Mouse (Mus musculus) erythroid progenitor cell, adult 5-6 weeks (primary cell): ENCODE results near the gene Kcnn4. TPM values are rescaled to one million over a fixed set of nuclear protein-coding genes. Genes with fewer than 3 reads are reported as not detected.

ENCODE experiments used
- ATAC-seq: replicated peaks from 2 replicates; pipeline ENCODE4 v1.8.0; 2016; ENCODE audit warnings: moderate number of reproducible peaks, mild to moderate bottlenecking, moderate TSS enrichment, inconsistent platforms; ENCODE audit not compliant: poor library complexity, low FRiP score, severe bottlenecking
- total RNA-seq, 2 experiments: library from RNA; stranded (forward) in 1 of 2; stranded (reverse) in 1 of 2; fragments of 150-400 nt in 1 of 2; fragments of 186-747, 209-891 nt in 1 of 2; gene quantifications; 2 replicates each; pipeline versions ENCODE4 v1.2.3 to v1.2.4; 2015 to 2017; ENCODE audit warnings: low replicate concordance in 2 of 2

Gene Kcnn4
- total RNA-seq, 2 experiments from 2014 or later = 237 to 417 TPM

GRCm38 (mm10) chr7:24365258-24366014, 4.6 kb upstream of the Kcnn4 start:
- ATAC-seq = no peak

GRCm38 (mm10) chr7:24366716-24367632, 3.1 kb upstream of the Kcnn4 start:
- ATAC-seq = peak; percentile 36

DNA sequence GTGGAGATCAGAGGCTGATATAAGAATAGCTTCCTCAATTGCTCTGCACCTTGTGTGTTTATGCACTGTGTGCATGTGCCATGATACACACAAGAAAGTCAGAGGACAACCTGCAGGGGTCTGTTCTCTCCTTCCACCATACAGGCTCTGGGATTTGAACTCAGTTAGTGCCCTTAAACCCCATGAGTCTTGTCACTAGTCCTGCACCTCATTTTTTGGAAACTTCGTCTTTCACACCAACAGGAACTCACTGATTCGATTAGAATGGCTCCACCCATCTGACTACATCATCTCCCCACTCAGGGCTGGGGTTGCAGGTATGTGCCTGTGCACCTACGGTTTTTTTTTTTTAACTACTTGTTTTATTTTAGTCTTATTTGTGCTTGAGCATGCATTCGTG, 1.8 kb upstream of the Kcnn4 start:
- no peak for ATAC-seq

DNA sequence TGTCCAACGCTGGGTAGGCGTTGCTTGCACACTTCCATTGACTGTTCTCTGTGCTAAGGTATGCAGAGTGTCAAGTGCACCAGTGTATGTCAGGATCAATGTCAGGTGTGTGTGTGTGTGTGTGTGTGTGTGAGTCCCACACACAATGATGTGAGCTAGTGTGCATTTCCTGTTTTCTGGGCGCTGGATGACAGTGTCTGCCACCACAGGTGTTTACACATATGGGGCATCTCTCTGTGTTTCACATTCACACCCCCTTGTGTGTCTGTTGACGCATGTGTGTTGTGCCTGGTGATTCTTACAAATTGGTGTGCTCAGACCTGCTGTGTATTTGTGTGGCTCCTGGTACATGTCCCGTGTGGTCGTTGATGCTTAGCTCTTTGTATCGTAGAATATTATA, 1.1 kb upstream of the Kcnn4 start:
- ATAC-seq = no peak

- peak; percentile 73 for ATAC-seq
Measured at GRCm38 (mm10) chr7:24371012-24371808, 1.1 kb downstream of the Kcnn4 start.

- ATAC-seq = no peak
Measured at GRCm38 (mm10) chr7:24371809-24372145, 1.7 kb downstream of the Kcnn4 start.

DNA sequence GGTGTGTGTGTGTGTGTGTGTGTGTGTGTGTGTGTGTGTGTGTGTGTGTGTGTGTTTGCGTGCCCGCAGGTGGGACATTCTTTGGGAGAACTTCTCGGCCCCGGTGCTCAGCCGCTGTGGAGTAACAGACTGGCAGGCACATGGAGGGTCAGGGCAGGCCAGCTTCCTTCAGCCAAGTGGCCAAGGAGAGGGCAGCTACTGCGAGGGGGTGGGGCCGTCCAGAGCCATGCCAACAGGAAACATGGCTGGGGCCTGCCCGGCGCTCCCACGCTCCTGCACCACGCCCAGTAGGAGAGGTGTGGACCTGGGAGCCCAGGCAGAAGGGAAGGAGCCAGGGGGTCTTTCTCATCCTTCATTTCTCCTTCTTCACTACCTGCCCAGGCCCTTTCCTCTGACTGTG, 2.2 kb downstream of the Kcnn4 start:
- ATAC-seq = peak; percentile 55

GRCm38 (mm10) chr7:24372786-24373185, 2.7 kb downstream of the Kcnn4 start:
- ATAC-seq = no peak

- no peak for ATAC-seq
Measured at GRCm38 (mm10) chr7:24373538-24374379, 3.7 kb downstream of the Kcnn4 start.

GRCm38 (mm10) chr7:24376456-24376855, 6.4 kb downstream of the Kcnn4 start:
- no peak; the same call in 1 of the 2 replicates for ATAC-seq

DNA sequence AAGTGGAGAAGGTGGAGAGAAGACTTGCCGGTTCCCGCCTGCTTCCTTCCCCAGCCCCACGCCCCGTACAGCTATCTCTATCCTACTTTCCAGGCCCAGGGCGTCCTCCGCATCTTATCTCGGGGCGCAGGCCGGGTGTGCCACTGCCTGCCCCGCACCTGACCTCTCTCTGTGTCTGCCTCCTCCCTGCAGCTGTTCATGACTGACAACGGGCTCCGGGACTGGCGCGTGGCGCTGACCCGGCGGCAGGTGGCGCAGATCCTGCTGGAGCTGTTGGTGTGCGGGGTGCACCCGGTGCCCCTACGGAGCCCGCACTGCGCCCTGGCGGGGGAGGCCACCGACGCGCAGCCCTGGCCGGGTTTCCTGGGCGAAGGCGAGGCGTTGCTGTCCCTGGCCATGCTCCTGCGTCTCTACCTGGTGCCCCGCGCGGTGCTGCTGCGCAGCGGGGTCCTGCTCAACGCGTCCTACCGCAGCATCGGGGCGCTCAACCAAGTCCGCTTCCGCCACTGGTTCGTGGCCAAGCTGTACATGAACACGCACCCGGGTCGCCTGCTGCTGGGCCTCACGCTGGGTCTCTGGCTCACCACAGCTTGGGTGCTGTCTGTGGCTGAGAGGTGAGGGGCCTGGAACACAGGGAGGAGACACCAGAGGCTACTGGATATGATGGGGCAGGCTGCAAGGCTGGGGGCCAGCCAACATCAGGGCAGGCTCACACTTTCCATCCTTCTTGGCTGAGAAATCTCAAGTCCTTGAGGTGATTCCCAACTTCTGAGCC, 7.2 kb downstream of the Kcnn4 start:
- peak; percentile 84 for ATAC-seq

- ATAC-seq = no peak
Measured at GRCm38 (mm10) chr7:24378049-24378701, 8.1 kb downstream of the Kcnn4 start.

- ATAC-seq = no peak
Measured at GRCm38 (mm10) chr7:24379934-24380333, 9.9 kb downstream of the Kcnn4 start.

DNA sequence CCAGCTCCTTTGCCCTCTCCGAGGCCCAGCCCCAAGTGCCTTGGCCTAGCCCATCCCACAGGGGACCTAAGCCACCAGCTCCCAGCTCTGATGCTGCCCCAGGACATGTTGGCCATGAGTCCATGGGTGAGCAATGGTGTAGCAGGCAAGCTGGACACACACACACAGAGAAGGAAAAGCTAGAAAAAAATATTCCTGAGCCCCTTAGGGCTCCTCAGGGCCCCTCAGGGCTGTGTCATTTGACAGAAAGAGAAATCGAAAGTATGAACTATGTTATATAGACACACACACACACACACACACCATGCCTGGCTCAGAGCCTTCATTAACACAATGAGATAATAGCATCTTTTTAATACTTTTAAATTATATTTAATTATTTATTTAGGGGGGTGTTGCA, 10.3 kb downstream of the Kcnn4 start:
- no peak for ATAC-seq

- ATAC-seq = no peak
Measured at GRCm38 (mm10) chr7:24382730-24383372, 12.8 kb downstream of the Kcnn4 start.

GRCm38 (mm10) chr7:24384070-24384469, 14.0 kb downstream of the Kcnn4 start:
- peak; percentile 15; the same call in 1 of the 2 replicates for ATAC-seq

GRCm38 (mm10) chr7:24384827-24385226, 14.8 kb downstream of the Kcnn4 start:
- 0 out of 2 replicates have a peak, but pooled peaks have one; percentile 13 for ATAC-seq
